Mouse (Mus musculus): ENCODE results near the gene Tmem270.

GRCm38 (mm10) chr5:134875245-134875644 is 31.3 kb downstream of the Tmem270 start:
- no peak for TF ChIP-seq CTCF (IDR thresholded peaks at IDR 0.05; ENCODE audit: insufficient read depth, low read length)
- TF ChIP-seq POLR2A (IDR thresholded peaks at IDR 0.05; ENCODE audit: borderline replicate concordance, extremely low read depth, low read depth, low read length): no peak

Measured in lung, adult 2 months (tissue).